Mouse (Mus musculus) ES-Bruce4 (cell line): ENCODE results near the gene Il18bp.

Source experiments
- CTCF ChIP-seq: IDR thresholded peaks from one replicate; pipeline ENCODE4 v1.8.1; 2011; ENCODE audit warnings: low read depth, low read length
- POLR2A ChIP-seq: IDR thresholded peaks from one replicate; pipeline ENCODE4 v1.8.1; 2011; ENCODE audit warnings: low read length; ENCODE audit not compliant: insufficient read depth

DNA sequence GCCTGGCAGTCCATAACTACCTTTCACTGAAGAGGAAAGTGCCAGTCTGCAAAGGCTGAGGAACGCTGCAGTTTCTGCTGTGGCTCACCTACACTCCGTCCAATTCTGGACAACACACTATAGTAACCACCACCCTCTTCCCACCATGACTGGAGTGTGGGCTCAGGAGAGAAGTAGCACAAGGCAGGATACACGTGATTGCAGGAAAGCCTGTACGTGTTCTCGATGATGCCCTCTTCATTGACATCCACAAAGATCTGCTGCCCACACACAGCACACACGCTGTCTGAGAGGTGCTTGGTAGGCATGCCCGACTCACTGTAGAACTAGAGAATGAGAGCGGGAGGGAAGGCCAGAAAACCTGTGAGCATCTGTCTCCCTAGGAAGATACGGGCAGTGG is 5.3 kb upstream of the Il18bp start:
- TF ChIP-seq CTCF (no peak), POLR2A (no peak)
